Mouse (Mus musculus) heart, adult 2 months (tissue): ENCODE results near the gene Col18a1.

Experiments used
- CTCF ChIP-seq: fragments of 200-600 bp; IDR thresholded peaks from 2 replicates; pipeline ENCODE4 v1.8.1; 2022; ENCODE audit warnings: antibody characterized with exemption, mild to moderate bottlenecking, moderate library complexity
- POLR2A ChIP-seq: fragments of 200-500 bp; IDR thresholded peaks from 2 replicates; pipeline ENCODE4 v1.6.1; 2011; ENCODE audit warnings: mild to moderate bottlenecking, low read depth, low read length, control low read depth; ENCODE audit not compliant: insufficient read depth

DNA sequence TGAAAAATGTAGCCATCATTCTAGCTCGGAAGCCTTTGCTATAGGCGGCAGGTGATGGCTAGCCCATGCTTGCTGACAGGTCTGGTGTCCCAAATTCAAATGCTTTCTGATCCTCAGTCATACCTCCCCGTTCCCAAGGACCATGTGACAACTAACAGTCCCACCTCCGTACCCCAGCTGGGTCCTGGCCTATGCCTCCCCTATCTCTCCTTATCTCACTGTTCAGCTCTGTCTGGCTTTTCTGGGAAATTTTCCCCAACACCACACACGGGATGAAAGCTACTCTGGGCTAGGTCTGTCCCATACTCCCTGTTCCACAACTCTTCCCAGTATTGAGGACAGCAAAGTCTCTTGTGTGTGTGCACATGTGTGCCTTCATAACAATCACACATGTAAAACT is 76.3 kb downstream of the Col18a1 start:
- no peak for TF ChIP-seq CTCF
- no peak for TF ChIP-seq POLR2A
